Mouse (Mus musculus): ENCODE data around the gene Mettl7a1. TPM values are rescaled to one million over a fixed set of nuclear protein-coding genes. Genes with fewer than 3 reads are reported as not detected.
"Not testable (repeated sequence)": the region's sequence is repeated elsewhere in the genome, so short reads cannot be mapped to it uniquely, and the experiment has no call there.

Gene Mettl7a1
- polyA plus RNA-seq, 1 experiment from 2014 or later, result 4.4 TPM

- H3K9me3 ChIP-seq, result no peaks in the 10 kb centered on the region
- ATAC-seq (ENCODE audit: low FRiP score), result no peak
- no peaks in the 10 kb centered on the region for H3K4me1 ChIP-seq
- H3K9ac ChIP-seq, result no peak overlapping the region
- H3K4me2 ChIP-seq, result no peak overlapping the region
- 88% methylated on average over 5 of the region's 5 CpGs for WGBS
- H3K36me3 ChIP-seq (replicated peaks), result no peaks in the 10 kb centered on the region
- H3K27ac ChIP-seq, result no peak overlapping the region
- H3K27me3 ChIP-seq, result no peaks in the 10 kb centered on the region
- no peak overlapping the region for H3K4me3 ChIP-seq (replicated peaks)
These were observed 51.9 kb downstream of the Mettl7a1 start for GRCm38 (mm10) chr15:100355876-100356275.

GRCm38 (mm10) chr15:100364242-100364641 lies 60.3 kb downstream of the Mettl7a1 start, which contains the start of gene Higd1c:
Higd1c (plus strand) TSS chr15:100364542.
- no peaks in the 10 kb centered on the region for H3K4me1 ChIP-seq
- H3K9me3 ChIP-seq, result no peaks in the 10 kb centered on the region
- no peak within 1 kb of the TSS for H3K4me2 ChIP-seq
- no peaks in the 10 kb centered on the region for H3K27me3 ChIP-seq
- 81% methylated on average over 7 of the region's 7 CpGs for WGBS
- no peak within 1 kb of the TSS for H3K9ac ChIP-seq
- no peak within 1 kb of the TSS for H3K27ac ChIP-seq
- H3K36me3 ChIP-seq (replicated peaks), result no peaks in the 10 kb centered on the region
- no peak for ATAC-seq (ENCODE audit: low FRiP score)
- no peak within 1 kb of the TSS for H3K4me3 ChIP-seq (replicated peaks)

- H3K27me3 ChIP-seq; H3K4me2 ChIP-seq; H3K27ac ChIP-seq; ATAC-seq (ENCODE audit: low FRiP score); H3K4me3 ChIP-seq (replicated peaks); H3K9me3 ChIP-seq; H3K9ac ChIP-seq; H3K4me1 ChIP-seq; H3K36me3 ChIP-seq (replicated peaks): not testable (repeated sequence)
- WGBS, result 77% methylated on average over 9 of the region's 9 CpGs
These were observed 62.0 kb downstream of the Mettl7a1 start for GRCm38 (mm10) chr15:100365967-100366366.

GRCm38 (mm10) chr15:100367119-100367518 lies 63.2 kb downstream of the Mettl7a1 start:
- H3K9me3 ChIP-seq, result no peaks in the 10 kb centered on the region
- H3K36me3 ChIP-seq (replicated peaks), result no peaks in the 10 kb centered on the region
- no peaks in the 10 kb centered on the region for H3K27me3 ChIP-seq
- H3K4me1 ChIP-seq, result no peaks in the 10 kb centered on the region
- ATAC-seq (ENCODE audit: low FRiP score), result no peak
- H3K4me2 ChIP-seq, result no peak overlapping the region
- H3K9ac ChIP-seq, result no peak overlapping the region
- no peak overlapping the region for H3K27ac ChIP-seq
- 89% methylated on average over 7 of the region's 7 CpGs for WGBS
- no peak overlapping the region for H3K4me3 ChIP-seq (replicated peaks)

GRCm38 (mm10) chr15:100375066-100375465 lies 71.1 kb downstream of the Mettl7a1 start:
- WGBS, result 43% methylated on average over 5 of the region's 5 CpGs
- H3K9ac ChIP-seq, result no peak overlapping the region
- ATAC-seq (ENCODE audit: low FRiP score), result no peak
- no peaks in the 10 kb centered on the region for H3K36me3 ChIP-seq (replicated peaks)
- 0 out of 2 replicates have a peak, but pooled peaks cover 7% of the 10 kb centered on the region for H3K9me3 ChIP-seq
- H3K4me2 ChIP-seq, result no peak overlapping the region
- H3K4me1 ChIP-seq, result no peaks in the 10 kb centered on the region
- no peak overlapping the region for H3K27ac ChIP-seq
- no peak overlapping the region for H3K4me3 ChIP-seq (replicated peaks)
- no peaks in the 10 kb centered on the region for H3K27me3 ChIP-seq

GRCm38 (mm10) chr15:100377847-100378505 lies 74.0 kb downstream of the Mettl7a1 start:
- H3K36me3 ChIP-seq (replicated peaks); H3K9me3 ChIP-seq; H3K27me3 ChIP-seq; H3K27ac ChIP-seq; H3K4me2 ChIP-seq; H3K9ac ChIP-seq; ATAC-seq (ENCODE audit: low FRiP score); H3K4me3 ChIP-seq (replicated peaks); H3K4me1 ChIP-seq: not testable (repeated sequence)
- WGBS, result 55% methylated on average over 4 of the region's 9 CpGs

Other genes starting within 250 kb of the Mettl7a1 start
- 34.3 TPM in 2 replicates for gene Atf1, start 76.3 kb upstream of the Mettl7a1 start, polyA plus RNA-seq (2016; fragmentation: Nextera tagmentation; extraction: Ambion mirVana)
- gene Tmprss12, start 23.3 kb upstream of the Mettl7a1 start, polyA plus RNA-seq (2016; fragmentation: Nextera tagmentation; extraction: Ambion mirVana), result not detected in 2 replicates
- not detected in 2 replicates for gene Mettl7a3, start 30.8 kb downstream of the Mettl7a1 start, polyA plus RNA-seq (2016; fragmentation: Nextera tagmentation; extraction: Ambion mirVana)
- 0.18 TPM in 1 of 2 replicates, not detected in the other for gene Methig1, start 49.0 kb downstream of the Mettl7a1 start, polyA plus RNA-seq (2016; fragmentation: Nextera tagmentation; extraction: Ambion mirVana)
- gene Mettl7a2, start 49.1 kb downstream of the Mettl7a1 start, polyA plus RNA-seq (2016; fragmentation: Nextera tagmentation; extraction: Ambion mirVana), result not detected in 2 replicates
- gene Higd1c, start 60.4 kb downstream of the Mettl7a1 start, polyA plus RNA-seq (2016; fragmentation: Nextera tagmentation; extraction: Ambion mirVana), result not detected in 2 replicates
- gene Gm5475, start 118.0 kb downstream of the Mettl7a1 start, polyA plus RNA-seq (2016; fragmentation: Nextera tagmentation; extraction: Ambion mirVana), result 0.08 and 0.17 TPM in 2 replicates
- 25.6 and 26.0 TPM in 2 replicates for gene Slc11a2, start 120.9 kb downstream of the Mettl7a1 start, polyA plus RNA-seq (2016; fragmentation: Nextera tagmentation; extraction: Ambion mirVana)
- gene Letmd1, start 164.9 kb downstream of the Mettl7a1 start, polyA plus RNA-seq (2016; fragmentation: Nextera tagmentation; extraction: Ambion mirVana), result 41.9 and 47.7 TPM in 2 replicates
- 36.4 and 37.0 TPM in 2 replicates for gene Csrnp2, start 191.3 kb downstream of the Mettl7a1 start, polyA plus RNA-seq (2016; fragmentation: Nextera tagmentation; extraction: Ambion mirVana)
- 41.7 and 44.8 TPM in 2 replicates for gene Tfcp2, start 247.9 kb downstream of the Mettl7a1 start, polyA plus RNA-seq (2016; fragmentation: Nextera tagmentation; extraction: Ambion mirVana)